Mouse (Mus musculus): ENCODE data around the gene Pofut1. TPM values are rescaled to one million over a fixed set of nuclear protein-coding genes. Genes with fewer than 3 reads are reported as not detected.
"Not testable (repeated sequence)": the region's sequence is repeated elsewhere in the genome, so short reads cannot be mapped to it uniquely, and the experiment has no call there.

Gene Pofut1
- polyA plus RNA-seq, 1 experiment, result 14.3 TPM

- Histone ChIP-seq H3K4me3 (ENCODE audit: insufficient read depth, poor library complexity, severe bottlenecking) (no peak overlapping the region), H3K27me3 (ENCODE audit: control insufficient read depth, insufficient read depth, insufficient read length) (no peaks in the 10 kb centered on the region), H3K36me3 (ENCODE audit: control insufficient read depth, insufficient read depth) (no peaks in the 10 kb centered on the region), H3K79me3 (ENCODE audit: low read depth) (no peaks in the 10 kb centered on the region), H3ac (ENCODE audit: control insufficient read depth, insufficient read length, low read depth) (no peak overlapping the region), H3K79me2 (ENCODE audit: control insufficient read depth, insufficient read depth) (no peaks in the 10 kb centered on the region)
- TF ChIP-seq MYOG (IDR thresholded peaks at IDR 0.05; ENCODE audit: control insufficient read depth, extremely low read depth, insufficient read length), result no peak
- TF ChIP-seq MAX (IDR thresholded peaks at IDR 0.05), result no peak
- TF ChIP-seq FOSL1 (IDR thresholded peaks at IDR 0.05; ENCODE audit: insufficient read depth, low read length, poor library complexity, severe bottlenecking), result no peak
- TF ChIP-seq CEBPB (IDR thresholded peaks at IDR 0.05; ENCODE audit: low read depth), result no peak
- no peak for TF ChIP-seq MYOD1 (IDR thresholded peaks at IDR 0.05; ENCODE audit: control insufficient read depth, insufficient read length, low read depth)
- no peak for TF ChIP-seq CTCF (IDR thresholded peaks at IDR 0.05; ENCODE audit: control insufficient read depth, insufficient read depth, insufficient read length)
- TF ChIP-seq USF1 (IDR thresholded peaks at IDR 0.05; ENCODE audit: low read depth), result no peak
Measured at GRCm38 (mm10) chr2:153274919-153275247, 33.5 kb downstream of the Pofut1 start.

DNA sequence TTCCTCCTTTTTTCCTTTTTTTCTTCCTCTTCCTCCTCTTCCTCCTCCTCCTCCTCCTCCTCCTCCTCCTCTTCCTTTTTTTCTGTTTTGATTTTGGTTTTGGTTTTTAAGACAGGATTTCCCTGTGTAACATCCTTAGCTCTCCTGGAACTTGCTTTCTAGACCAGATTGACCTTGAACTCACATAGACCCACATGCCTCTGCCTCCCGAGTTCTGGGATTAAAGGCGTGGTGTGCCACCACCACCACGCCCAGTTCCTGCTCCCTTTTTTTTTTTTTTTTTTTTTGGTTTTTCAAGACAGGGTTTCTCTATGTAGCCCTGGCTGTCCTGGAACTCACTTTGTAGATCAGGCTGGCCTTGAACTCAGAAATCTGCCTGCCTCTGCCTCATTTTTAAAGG lies 34.2 kb downstream of the Pofut1 start:
- H3K27me3 ChIP-seq (ENCODE audit: control insufficient read depth, insufficient read depth, insufficient read length); H3K79me3 ChIP-seq (ENCODE audit: low read depth); H3K4me3 ChIP-seq (ENCODE audit: insufficient read depth, poor library complexity, severe bottlenecking); H3K79me2 ChIP-seq (ENCODE audit: control insufficient read depth, insufficient read depth); H3K36me3 ChIP-seq (ENCODE audit: control insufficient read depth, insufficient read depth); H3ac ChIP-seq (ENCODE audit: control insufficient read depth, insufficient read length, low read depth): not testable (repeated sequence)

DNA sequence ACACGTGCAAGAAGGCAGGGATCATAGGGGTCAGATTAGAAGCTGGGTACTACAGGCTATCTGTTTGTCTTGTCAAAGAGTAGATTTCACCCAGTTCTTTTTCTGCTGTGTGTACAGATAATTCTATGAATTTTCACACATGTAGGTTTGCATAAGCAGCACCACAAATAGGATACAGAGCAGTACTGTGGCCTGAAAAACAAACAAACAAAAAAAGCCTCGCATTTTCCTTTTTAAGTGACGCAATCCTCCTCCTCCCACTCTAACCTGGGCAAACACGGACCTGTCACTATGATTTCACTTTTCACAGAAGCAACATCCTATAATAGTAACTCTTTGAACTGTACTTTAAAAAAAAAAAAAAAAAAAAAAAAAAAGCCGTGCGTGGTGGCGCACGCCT lies 35.1 kb downstream of the Pofut1 start:
- TF ChIP-seq MYOG (IDR thresholded peaks at IDR 0.05; ENCODE audit: control insufficient read depth, extremely low read depth, insufficient read length), result no peak
- no peak for TF ChIP-seq MAX (IDR thresholded peaks at IDR 0.05)
- TF ChIP-seq CEBPB (IDR thresholded peaks at IDR 0.05; ENCODE audit: low read depth), result no peak
- no peak for TF ChIP-seq CTCF (IDR thresholded peaks at IDR 0.05; ENCODE audit: control insufficient read depth, insufficient read depth, insufficient read length)
- TF ChIP-seq USF1 (IDR thresholded peaks at IDR 0.05; ENCODE audit: low read depth), result no peak
- TF ChIP-seq MYOD1 (IDR thresholded peaks at IDR 0.05; ENCODE audit: control insufficient read depth, insufficient read length, low read depth), result no peak
- TF ChIP-seq FOSL1 (IDR thresholded peaks at IDR 0.05; ENCODE audit: insufficient read depth, low read length, poor library complexity, severe bottlenecking), result no peak
- Histone ChIP-seq H3K4me3 (ENCODE audit: insufficient read depth, poor library complexity, severe bottlenecking) (no peak overlapping the region), H3K79me3 (ENCODE audit: low read depth) (no peaks in the 10 kb centered on the region), H3K36me3 (ENCODE audit: control insufficient read depth, insufficient read depth) (no peaks in the 10 kb centered on the region), H3K79me2 (ENCODE audit: control insufficient read depth, insufficient read depth) (no peaks in the 10 kb centered on the region), H3ac (ENCODE audit: control insufficient read depth, insufficient read length, low read depth) (no peak overlapping the region), H3K27me3 (ENCODE audit: control insufficient read depth, insufficient read depth, insufficient read length) (no peaks in the 10 kb centered on the region)

- H3K27me3 ChIP-seq (ENCODE audit: control insufficient read depth, insufficient read depth, insufficient read length); H3K79me2 ChIP-seq (ENCODE audit: control insufficient read depth, insufficient read depth); H3K36me3 ChIP-seq (ENCODE audit: control insufficient read depth, insufficient read depth); H3ac ChIP-seq (ENCODE audit: control insufficient read depth, insufficient read length, low read depth); H3K4me3 ChIP-seq (ENCODE audit: insufficient read depth, poor library complexity, severe bottlenecking); H3K79me3 ChIP-seq (ENCODE audit: low read depth): not testable (repeated sequence)
Measured at GRCm38 (mm10) chr2:153276846-153277245, 35.5 kb downstream of the Pofut1 start.

DNA sequence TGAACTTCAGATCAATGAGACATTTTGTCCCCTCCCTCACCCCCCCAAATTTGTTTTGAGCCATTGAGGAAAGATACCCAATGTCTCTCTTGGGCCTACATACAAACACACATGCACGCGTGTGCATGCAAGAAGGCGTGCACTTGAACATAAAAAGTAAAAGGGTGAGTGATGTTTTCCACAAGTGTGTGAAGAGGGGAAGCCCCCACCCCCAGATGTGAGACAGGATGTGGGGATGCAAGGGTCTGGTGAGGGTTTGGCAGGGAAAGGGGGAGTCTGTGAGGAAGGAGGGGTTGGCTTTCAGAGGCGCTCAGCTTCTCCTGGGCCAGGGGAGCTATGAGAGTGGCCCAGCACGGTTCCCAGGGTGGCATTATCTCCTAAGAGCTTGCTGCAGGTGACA lies 37.0 kb downstream of the Pofut1 start:
- H3K79me3 ChIP-seq (ENCODE audit: low read depth), result no peaks in the 10 kb centered on the region
- no peaks in the 10 kb centered on the region for H3K79me2 ChIP-seq (ENCODE audit: control insufficient read depth, insufficient read depth)
- no peak overlapping the region for H3K4me3 ChIP-seq (ENCODE audit: insufficient read depth, poor library complexity, severe bottlenecking)
- no peaks in the 10 kb centered on the region for H3K36me3 ChIP-seq (ENCODE audit: control insufficient read depth, insufficient read depth)
- TF ChIP-seq FOSL1 (IDR thresholded peaks at IDR 0.05; ENCODE audit: insufficient read depth, low read length, poor library complexity, severe bottlenecking), result no peak
- no peak for TF ChIP-seq CEBPB (IDR thresholded peaks at IDR 0.05; ENCODE audit: low read depth)
- no peak for TF ChIP-seq MYOG (IDR thresholded peaks at IDR 0.05; ENCODE audit: control insufficient read depth, extremely low read depth, insufficient read length)
- no peak for TF ChIP-seq USF1 (IDR thresholded peaks at IDR 0.05; ENCODE audit: low read depth)
- no peak for TF ChIP-seq CTCF (IDR thresholded peaks at IDR 0.05; ENCODE audit: control insufficient read depth, insufficient read depth, insufficient read length)
- TF ChIP-seq MYOD1 (IDR thresholded peaks at IDR 0.05; ENCODE audit: control insufficient read depth, insufficient read length, low read depth), result no peak
- TF ChIP-seq MAX (IDR thresholded peaks at IDR 0.05), result no peak
- no peak overlapping the region for H3ac ChIP-seq (ENCODE audit: control insufficient read depth, insufficient read length, low read depth)
- no peaks in the 10 kb centered on the region for H3K27me3 ChIP-seq (ENCODE audit: control insufficient read depth, insufficient read depth, insufficient read length)

DNA sequence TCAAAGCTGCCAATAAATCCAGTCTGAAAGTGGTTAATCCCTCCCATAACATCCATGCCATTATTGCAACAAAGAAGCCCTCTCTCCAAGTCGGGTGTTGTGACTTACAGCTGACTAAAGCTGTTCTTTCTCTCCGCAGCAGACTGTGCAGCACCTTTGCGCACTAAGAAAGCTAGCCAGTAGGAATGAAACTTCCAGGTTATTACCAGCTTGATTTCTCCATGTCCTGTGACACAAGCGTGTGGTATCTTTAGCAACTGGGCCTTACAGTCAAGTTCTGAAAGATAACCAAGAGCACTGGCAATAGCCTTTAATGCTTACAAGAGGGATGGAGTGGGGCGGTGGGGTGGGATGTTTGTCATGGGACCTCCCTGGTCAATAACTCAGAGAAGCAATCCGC lies 42.6 kb downstream of the Pofut1 start:
- TF ChIP-seq CEBPB (IDR thresholded peaks at IDR 0.05; ENCODE audit: low read depth) (no peak), MAX (IDR thresholded peaks at IDR 0.05) (no peak), MYOD1 (IDR thresholded peaks at IDR 0.05; ENCODE audit: control insufficient read depth, insufficient read length, low read depth) (no peak), MYOG (IDR thresholded peaks at IDR 0.05; ENCODE audit: control insufficient read depth, extremely low read depth, insufficient read length) (no peak), USF1 (IDR thresholded peaks at IDR 0.05; ENCODE audit: low read depth) (no peak), CTCF (IDR thresholded peaks at IDR 0.05; ENCODE audit: control insufficient read depth, insufficient read depth, insufficient read length) (no peak), FOSL1 (IDR thresholded peaks at IDR 0.05; ENCODE audit: insufficient read depth, low read length, poor library complexity, severe bottlenecking) (no peak)
- no peak overlapping the region for H3K4me3 ChIP-seq (ENCODE audit: insufficient read depth, poor library complexity, severe bottlenecking)

More for the DNA sequence above, 42.6 kb downstream of the Pofut1 start:
- peaks cover 6% of the 10 kb centered on the region for H3K27me3 ChIP-seq (ENCODE audit: control insufficient read depth, insufficient read depth, insufficient read length)
- no peaks in the 10 kb centered on the region for H3K36me3 ChIP-seq (ENCODE audit: control insufficient read depth, insufficient read depth)
- no peaks in the 10 kb centered on the region for H3K79me3 ChIP-seq (ENCODE audit: low read depth)
- H3ac ChIP-seq (ENCODE audit: control insufficient read depth, insufficient read length, low read depth), result no peak overlapping the region
- no peaks in the 10 kb centered on the region for H3K79me2 ChIP-seq (ENCODE audit: control insufficient read depth, insufficient read depth)
